Mouse (Mus musculus) lung, embryonic 16.5 days (tissue): ENCODE data around the gene Prn. TPM values are rescaled to one million over a fixed set of nuclear protein-coding genes. Genes with fewer than 3 reads are reported as not detected.

Experiments used
- ATAC-seq: fragments of 200-750 bp; cut with Nextera tagmentation; 2 replicates; pipeline ENCODE4 v1.8.0; 2017; ENCODE audit warnings: low read depth, mild to moderate bottlenecking, moderate library complexity
- H3K27ac ChIP-seq: fragments of 300-500 bp; sonication (generic); 2 replicates; pipeline ENCODE4 v1.5.1; 2014; ENCODE audit warnings: mild to moderate bottlenecking, control low read depth, low read length
- H3K27me3 ChIP-seq: fragments of 300-500 bp; sonication (generic); 2 replicates; pipeline ENCODE4 v1.6.1; 2014; ENCODE audit warnings: low read depth, low read length, mixed read lengths; ENCODE audit not compliant: control insufficient read depth, insufficient read depth
- H3K36me3 ChIP-seq: fragments of 300-500 bp; sonication (generic); 2 replicates; pipeline ENCODE4 v1.6.1; 2014; ENCODE audit warnings: low read length; ENCODE audit not compliant: control insufficient read depth, insufficient read depth
- H3K4me1 ChIP-seq: fragments of 300-500 bp; sonication (generic); replicated peaks from 2 replicates; pipeline ENCODE4 v1.6.1; 2014; ENCODE audit warnings: low read length, mixed read lengths; ENCODE audit not compliant: control insufficient read depth, insufficient read depth
- H3K4me2 ChIP-seq: fragments of 300-500 bp; sonication (generic); 2 replicates; pipeline ENCODE4 v1.6.1; 2014; ENCODE audit warnings: low read depth, low read length, control low read depth
- H3K4me3 ChIP-seq: fragments of 300-500 bp; sonication (generic); 2 replicates; pipeline ENCODE4 v1.5.1; 2014; ENCODE audit warnings: mild to moderate bottlenecking, low read length, control low read depth
- H3K9ac ChIP-seq: fragments of 300-500 bp; sonication (generic); 2 replicates; pipeline ENCODE4 v1.6.1; 2014; ENCODE audit warnings: low read length, control low read depth
- H3K9me3 ChIP-seq: fragments of 300-500 bp; sonication (generic); 2 replicates; pipeline ENCODE4 v1.6.1; 2016; ENCODE audit warnings: low read length; ENCODE audit not compliant: control insufficient read depth
- WGBS: fragments of 180-500 bp; shearing (Covaris S2); extraction: QIAGEN DNeasy Blood & Tissue Kit; methylation state at CpG from one replicate; pipeline ENCODE4 v1.1.7; 2014; 5-methylcytosine and 5-hydroxymethylcytosine counted together
- polyA plus RNA-seq: library from polyadenylated mRNA; unstranded; fragments of >200 nt; fragmentation: Nextera tagmentation; extraction: Ambion mirVana; gene quantifications from 2 replicates; pipeline ENCODE4 v1.2.1, GENCODE M21; 2015

The Prn gene
- polyA plus RNA-seq, 1 experiment from 2014 or later, result not detected

- Histone ChIP-seq H3K9me3 (no peaks in the 10 kb centered on the region), H3K4me1 (no peaks in the 10 kb centered on the region), H3K27me3 (no peaks in the 10 kb centered on the region), H3K36me3 (no peaks in the 10 kb centered on the region), H3K9ac (no peak overlapping the region), H3K27ac (no peak overlapping the region), H3K4me2 (no peak overlapping the region), H3K4me3 (no peak overlapping the region)
- ATAC-seq, result no peak
- WGBS, result 46% methylated on average over 3 of the region's 3 CpGs
Measured at GRCm38 (mm10) chr2:131940506-131940905, 30.7 kb downstream of the Prn start.

DNA sequence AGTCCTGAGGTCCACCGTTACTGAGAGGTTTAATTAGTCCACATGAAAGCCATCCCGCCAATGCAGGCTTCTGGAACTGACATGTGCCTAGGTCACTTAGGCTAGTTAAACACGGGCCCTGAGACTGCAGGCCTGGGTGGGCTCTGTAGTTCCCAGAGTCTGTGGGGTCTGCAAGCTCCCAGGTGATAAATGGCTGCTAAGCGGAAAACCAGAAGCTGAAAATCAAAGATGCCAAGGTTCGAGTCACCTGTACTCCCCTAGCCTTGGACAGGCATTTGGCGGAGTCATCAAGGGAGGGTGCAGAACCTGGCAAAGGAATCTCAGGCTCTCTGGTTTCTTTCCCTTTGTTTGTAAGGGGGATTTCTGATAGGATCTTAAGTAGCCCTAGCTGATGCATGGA, 31.7 kb downstream of the Prn start:
- Histone ChIP-seq H3K27me3 (no peaks in the 10 kb centered on the region), H3K4me1 (no peaks in the 10 kb centered on the region), H3K4me3 (no peak overlapping the region), H3K36me3 (no peaks in the 10 kb centered on the region), H3K4me2 (no peak overlapping the region), H3K27ac (no peak overlapping the region), H3K9me3 (no peaks in the 10 kb centered on the region), H3K9ac (no peak overlapping the region)
- WGBS, result 78% methylated on average over 6 of the region's 6 CpGs
- ATAC-seq, result no peak

DNA sequence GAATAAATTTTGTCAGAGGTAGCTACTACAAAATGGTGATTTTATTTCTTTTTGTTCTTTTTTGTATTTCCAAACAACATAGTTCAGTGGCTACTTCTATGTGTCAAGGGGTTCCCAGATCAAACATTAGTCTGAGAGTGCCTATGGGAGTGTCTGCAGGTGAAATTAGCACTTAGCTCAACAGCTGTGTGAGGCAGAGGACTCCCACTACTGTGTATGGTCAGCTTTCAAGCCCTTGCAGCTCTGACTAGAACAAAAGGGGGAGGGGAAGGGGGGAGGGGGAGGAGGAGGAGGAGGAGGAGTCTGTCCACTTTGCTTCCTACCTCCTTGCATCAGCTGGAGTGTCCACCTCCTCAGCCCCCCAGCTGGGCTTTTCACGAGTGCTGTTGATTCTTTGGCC, 34.6 kb downstream of the Prn start:
- Histone ChIP-seq H3K27ac (no peak overlapping the region), H3K4me3 (no peak overlapping the region), H3K9me3 (no peaks in the 10 kb centered on the region), H3K9ac (no peak overlapping the region), H3K4me1 (peaks cover 3% of the 10 kb centered on the region; the same call in 1 of the 2 replicates), H3K4me2 (no peak overlapping the region), H3K27me3 (no peaks in the 10 kb centered on the region), H3K36me3 (no peaks in the 10 kb centered on the region)
- no peak for ATAC-seq
- WGBS, result 11% methylated on average over 1 of the region's 1 CpGs

GRCm38 (mm10) chr2:131945225-131945624, 35.5 kb downstream of the Prn start:
- peak overlapping the region; percentile 55 for H3K27ac ChIP-seq
- 58% methylated on average over 8 of the region's 8 CpGs for WGBS

GRCm38 (mm10) chr2:131945765-131946164, 36.0 kb downstream of the Prn start:
- Histone ChIP-seq H3K9ac (no peak overlapping the region), H3K4me1 (peaks cover 3% of the 10 kb centered on the region; the same call in 1 of the 2 replicates), H3K4me3 (no peak overlapping the region), H3K27me3 (no peaks in the 10 kb centered on the region), H3K36me3 (no peaks in the 10 kb centered on the region), H3K27ac (peak overlapping the region; percentile 19; the same call in 1 of the 2 replicates), H3K4me2 (no peak overlapping the region), H3K9me3 (no peaks in the 10 kb centered on the region)
- 72% methylated on average over 6 of the region's 6 CpGs for WGBS
- no peak; the same call in 1 of the 2 replicates for ATAC-seq

More at GRCm38 (mm10) chr2:131945225-131945624, 35.5 kb downstream of the Prn start:
- ATAC-seq, result peak; percentile 80
- no peaks in the 10 kb centered on the region for H3K36me3 ChIP-seq
- H3K4me1 ChIP-seq, result peaks cover 3% of the 10 kb centered on the region; the same call in 1 of the 2 replicates
- H3K4me2 ChIP-seq, result no peak overlapping the region
- no peaks in the 10 kb centered on the region for H3K9me3 ChIP-seq
- H3K27me3 ChIP-seq, result no peaks in the 10 kb centered on the region
- H3K4me3 ChIP-seq, result no peak overlapping the region
- H3K9ac ChIP-seq, result no peak overlapping the region

DNA sequence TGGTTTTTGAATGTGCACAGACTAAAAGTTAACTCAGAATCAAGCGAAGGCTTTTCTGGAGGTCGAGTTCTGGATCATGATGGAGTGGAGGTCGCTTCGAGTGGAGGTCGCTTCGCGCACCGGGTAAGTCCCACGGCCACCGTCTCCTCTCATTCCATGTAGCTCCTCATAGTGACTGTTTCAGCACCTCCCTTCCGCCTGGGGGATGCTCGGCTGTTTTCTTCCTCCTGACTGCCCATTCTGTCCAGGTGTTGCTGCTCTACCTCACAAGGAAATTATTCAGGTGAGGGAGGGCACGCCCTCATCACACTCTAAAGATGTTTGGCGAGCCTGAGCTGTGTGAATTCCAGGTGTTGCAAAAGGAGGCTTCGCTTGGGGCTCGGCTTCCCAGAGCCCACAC, 36.6 kb downstream of the Prn start:
- Histone ChIP-seq H3K9ac (no peak overlapping the region), H3K4me2 (no peak overlapping the region), H3K4me3 (no peak overlapping the region), H3K27ac (peak overlapping the region; percentile 19; the same call in 1 of the 2 replicates), H3K4me1 (peaks cover 3% of the 10 kb centered on the region; the same call in 1 of the 2 replicates), H3K36me3 (no peaks in the 10 kb centered on the region), H3K9me3 (no peaks in the 10 kb centered on the region), H3K27me3 (no peaks in the 10 kb centered on the region)
- 74% methylated on average over 16 of the region's 16 CpGs for WGBS
- no peak for ATAC-seq

DNA sequence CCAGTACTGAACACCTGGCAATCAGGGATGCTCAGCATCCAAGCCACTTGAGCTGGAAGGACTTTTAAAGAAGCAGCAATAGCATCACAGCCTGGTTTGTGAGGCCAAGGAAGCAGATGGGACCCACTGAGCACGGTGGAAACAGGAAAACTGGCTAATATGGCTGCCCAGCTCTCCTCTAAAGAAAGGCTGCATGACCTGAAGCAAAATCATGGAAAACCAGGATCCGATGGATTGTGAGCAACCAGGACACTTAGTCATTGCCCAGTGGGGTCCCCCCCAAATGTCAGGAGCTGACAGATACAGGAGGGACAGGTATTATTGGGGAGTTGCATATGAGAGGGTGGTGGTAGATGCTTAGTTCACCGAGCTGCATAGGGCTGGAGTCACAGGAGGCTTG, 38.4 kb downstream of the Prn start:
- 68% methylated on average over 3 of the region's 3 CpGs for WGBS
- Histone ChIP-seq H3K4me1 (peaks cover 3% of the 10 kb centered on the region; the same call in 1 of the 2 replicates), H3K9me3 (no peaks in the 10 kb centered on the region), H3K9ac (no peak overlapping the region), H3K27me3 (no peaks in the 10 kb centered on the region), H3K27ac (0 out of 2 replicates have a peak overlapping the region, but pooled peaks have one; percentile 19), H3K4me3 (no peak overlapping the region), H3K36me3 (no peaks in the 10 kb centered on the region), H3K4me2 (no peak overlapping the region)
- no peak for ATAC-seq

- WGBS, result 59% methylated on average over 11 of the region's 11 CpGs
- H3K27me3 ChIP-seq, result no peaks in the 10 kb centered on the region
- H3K4me3 ChIP-seq, result no peak overlapping the region
- ATAC-seq, result no peak
- H3K27ac ChIP-seq, result peak overlapping the region; percentile 26
- H3K36me3 ChIP-seq, result no peaks in the 10 kb centered on the region
- H3K9me3 ChIP-seq, result no peaks in the 10 kb centered on the region
- no peak overlapping the region for H3K4me2 ChIP-seq
- no peak overlapping the region for H3K9ac ChIP-seq
- H3K4me1 ChIP-seq, result peaks cover 3% of the 10 kb centered on the region; the same call in 1 of the 2 replicates
Measured at GRCm38 (mm10) chr2:131948916-131949639, 39.3 kb downstream of the Prn start.

- no peak overlapping the region for H3K4me3 ChIP-seq
- H3K36me3 ChIP-seq, result no peaks in the 10 kb centered on the region
- 32% methylated on average over 9 of the region's 9 CpGs for WGBS
- 0 out of 2 replicates have a peak overlapping the region, but pooled peaks have one; percentile 7 for H3K27ac ChIP-seq
- no peak overlapping the region for H3K4me2 ChIP-seq
- H3K4me1 ChIP-seq, result peaks cover 6% of the 10 kb centered on the region
- no peak overlapping the region for H3K9ac ChIP-seq
- H3K9me3 ChIP-seq, result no peaks in the 10 kb centered on the region
- no peak for ATAC-seq
- H3K27me3 ChIP-seq, result no peaks in the 10 kb centered on the region; the same call in 1 of the 2 replicates
Measured at GRCm38 (mm10) chr2:131949767-131950597, 40.2 kb downstream of the Prn start.
